Mouse (Mus musculus): Measurements from ENCODE around the gene Oxgr1. TPM values are rescaled to one million over a fixed set of nuclear protein-coding genes. Genes with fewer than 3 reads are reported as not detected.

The Oxgr1 gene
- polyA plus RNA-seq (2015; fragmentation: Nextera tagmentation; extraction: Ambion mirVana) = 1.6 and 2.3 TPM in 2 replicates

GRCm38 (mm10) chr14:120042187-120042820, at the start of gene Oxgr1:
Gene Oxgr1, minus strand, starts transcription at chr14:120042435.
- no peaks in the 10 kb centered on the region for H3K36me3 ChIP-seq (ENCODE audit: insufficient read depth, low read length)
- peaks cover 9% of the 10 kb centered on the region for H3K9me3 ChIP-seq (ENCODE audit: low read length)
- no peaks in the 10 kb centered on the region for H3K4me1 ChIP-seq (ENCODE audit: insufficient read depth, low read length)
- no peaks in the 10 kb centered on the region for H3K27me3 ChIP-seq (ENCODE audit: insufficient read depth, low read length)
- H3K9ac ChIP-seq (replicated peaks; ENCODE audit: low read length) = no peak within 1 kb of the TSS
- ATAC-seq (ENCODE audit: low FRiP score, low TSS enrichment) = 0 out of 2 replicates have a peak, but pooled peaks have one; percentile 49
- H3K4me3 ChIP-seq (ENCODE audit: low read length) = no peak within 1 kb of the TSS
- 68% methylated on average over 17 of the region's 17 CpGs for WGBS
- H3K4me2 ChIP-seq (replicated peaks; ENCODE audit: low read depth, low read length) = no peak within 1 kb of the TSS
- no peak within 1 kb of the TSS for H3K27ac ChIP-seq (ENCODE audit: low read length)

GRCm38 (mm10) chr14:120090401-120090800, 48.2 kb upstream of the Oxgr1 start:
- Histone ChIP-seq H3K4me1 (ENCODE audit: insufficient read depth, low read length) (peaks cover 9% of the 10 kb centered on the region; the same call in 1 of the 2 replicates), H3K27me3 (ENCODE audit: insufficient read depth, low read length) (no peaks in the 10 kb centered on the region), H3K4me2 (replicated peaks; ENCODE audit: low read depth, low read length) (peak overlapping the region; percentile 10; the same call in 1 of the 2 replicates), H3K27ac (ENCODE audit: low read length) (peak overlapping the region; percentile 27), H3K9me3 (ENCODE audit: low read length) (no peaks in the 10 kb centered on the region), H3K36me3 (ENCODE audit: insufficient read depth, low read length) (no peaks in the 10 kb centered on the region), H3K4me3 (ENCODE audit: low read length) (no peak overlapping the region), H3K9ac (replicated peaks; ENCODE audit: low read length) (no peak overlapping the region)
- 27% methylated on average over 1 of the region's 1 CpGs for WGBS
- no peak for ATAC-seq (ENCODE audit: low FRiP score, low TSS enrichment)

- Histone ChIP-seq H3K4me1 (ENCODE audit: insufficient read depth, low read length) (peaks cover 9% of the 10 kb centered on the region; the same call in 1 of the 2 replicates), H3K9me3 (ENCODE audit: low read length) (no peaks in the 10 kb centered on the region), H3K4me2 (replicated peaks; ENCODE audit: low read depth, low read length) (peak overlapping the region; percentile 10; the same call in 1 of the 2 replicates), H3K36me3 (ENCODE audit: insufficient read depth, low read length) (no peaks in the 10 kb centered on the region), H3K9ac (replicated peaks; ENCODE audit: low read length) (no peak overlapping the region), H3K27me3 (ENCODE audit: insufficient read depth, low read length) (no peaks in the 10 kb centered on the region), H3K27ac (ENCODE audit: low read length) (peak overlapping the region; percentile 38), H3K4me3 (ENCODE audit: low read length) (no peak overlapping the region)
- WGBS = 27% methylated on average over 14 of the region's 14 CpGs
- ATAC-seq (ENCODE audit: low FRiP score, low TSS enrichment) = peak; percentile 71; the same call in 1 of the 2 replicates
Measured at GRCm38 (mm10) chr14:120089649-120090360, 47.6 kb upstream of the Oxgr1 start.

- Histone ChIP-seq H3K4me1 (ENCODE audit: insufficient read depth, low read length) (peaks cover 9% of the 10 kb centered on the region; the same call in 1 of the 2 replicates), H3K27ac (ENCODE audit: low read length) (0 out of 2 replicates have a peak overlapping the region, but pooled peaks have one; percentile 38), H3K36me3 (ENCODE audit: insufficient read depth, low read length) (no peaks in the 10 kb centered on the region), H3K4me3 (ENCODE audit: low read length) (no peak overlapping the region), H3K9ac (replicated peaks; ENCODE audit: low read length) (no peak overlapping the region), H3K4me2 (replicated peaks; ENCODE audit: low read depth, low read length) (no peak overlapping the region), H3K27me3 (ENCODE audit: insufficient read depth, low read length) (no peaks in the 10 kb centered on the region), H3K9me3 (ENCODE audit: low read length) (no peaks in the 10 kb centered on the region)
- WGBS = 76% methylated on average over 7 of the region's 7 CpGs
- no peak for ATAC-seq (ENCODE audit: low FRiP score, low TSS enrichment)
Measured at GRCm38 (mm10) chr14:120089006-120089648, 46.9 kb upstream of the Oxgr1 start.

- H3K9me3 ChIP-seq (ENCODE audit: low read length) = no peaks in the 10 kb centered on the region
- H3K27ac ChIP-seq (ENCODE audit: low read length) = no peak overlapping the region
- no peak overlapping the region for H3K4me3 ChIP-seq (ENCODE audit: low read length)
- H3K4me1 ChIP-seq (ENCODE audit: insufficient read depth, low read length) = no peaks in the 10 kb centered on the region
- ATAC-seq (ENCODE audit: low FRiP score, low TSS enrichment) = no peak
- H3K9ac ChIP-seq (replicated peaks; ENCODE audit: low read length) = no peak overlapping the region
- no peaks in the 10 kb centered on the region for H3K27me3 ChIP-seq (ENCODE audit: insufficient read depth, low read length)
- 77% methylated on average over 9 of the region's 9 CpGs for WGBS
- no peaks in the 10 kb centered on the region for H3K36me3 ChIP-seq (ENCODE audit: insufficient read depth, low read length)
- H3K4me2 ChIP-seq (replicated peaks; ENCODE audit: low read depth, low read length) = no peak overlapping the region
Measured at GRCm38 (mm10) chr14:120084084-120084667, 41.9 kb upstream of the Oxgr1 start.

- no peaks in the 10 kb centered on the region for H3K4me1 ChIP-seq (ENCODE audit: insufficient read depth, low read length)
- H3K36me3 ChIP-seq (ENCODE audit: insufficient read depth, low read length) = no peaks in the 10 kb centered on the region
- no peaks in the 10 kb centered on the region for H3K27me3 ChIP-seq (ENCODE audit: insufficient read depth, low read length)
- no peak; the same call in 1 of the 2 replicates for ATAC-seq (ENCODE audit: low FRiP score, low TSS enrichment)
- WGBS = 50% methylated on average over 2 of the region's 2 CpGs
- no peak overlapping the region for H3K4me2 ChIP-seq (replicated peaks; ENCODE audit: low read depth, low read length)
- H3K27ac ChIP-seq (ENCODE audit: low read length) = no peak overlapping the region
- no peak overlapping the region for H3K4me3 ChIP-seq (ENCODE audit: low read length)
- no peaks in the 10 kb centered on the region for H3K9me3 ChIP-seq (ENCODE audit: low read length)
- no peak overlapping the region for H3K9ac ChIP-seq (replicated peaks; ENCODE audit: low read length)
Measured at GRCm38 (mm10) chr14:120076192-120076591, 34.0 kb upstream of the Oxgr1 start.

- Histone ChIP-seq H3K4me1 (ENCODE audit: insufficient read depth, low read length) (no peaks in the 10 kb centered on the region), H3K9me3 (ENCODE audit: low read length) (no peaks in the 10 kb centered on the region), H3K4me3 (ENCODE audit: low read length) (no peak overlapping the region), H3K4me2 (replicated peaks; ENCODE audit: low read depth, low read length) (no peak overlapping the region), H3K36me3 (ENCODE audit: insufficient read depth, low read length) (no peaks in the 10 kb centered on the region), H3K9ac (replicated peaks; ENCODE audit: low read length) (no peak overlapping the region), H3K27me3 (ENCODE audit: insufficient read depth, low read length) (no peaks in the 10 kb centered on the region), H3K27ac (ENCODE audit: low read length) (no peak overlapping the region)
- ATAC-seq (ENCODE audit: low FRiP score, low TSS enrichment) = no peak
- 71% methylated on average over 5 of the region's 5 CpGs for WGBS
Measured at GRCm38 (mm10) chr14:120075746-120076145, 33.5 kb upstream of the Oxgr1 start.

- no peak overlapping the region for H3K4me2 ChIP-seq (replicated peaks; ENCODE audit: low read depth, low read length)
- no peaks in the 10 kb centered on the region for H3K9me3 ChIP-seq (ENCODE audit: low read length)
- H3K27me3 ChIP-seq (ENCODE audit: insufficient read depth, low read length) = no peaks in the 10 kb centered on the region
- ATAC-seq (ENCODE audit: low FRiP score, low TSS enrichment) = no peak
- no peak overlapping the region for H3K4me3 ChIP-seq (ENCODE audit: low read length)
- no peak overlapping the region for H3K9ac ChIP-seq (replicated peaks; ENCODE audit: low read length)
- no peaks in the 10 kb centered on the region for H3K4me1 ChIP-seq (ENCODE audit: insufficient read depth, low read length)
- H3K36me3 ChIP-seq (ENCODE audit: insufficient read depth, low read length) = no peaks in the 10 kb centered on the region
- H3K27ac ChIP-seq (ENCODE audit: low read length) = no peak overlapping the region
Measured at GRCm38 (mm10) chr14:120074231-120074630, 32.0 kb upstream of the Oxgr1 start.

GRCm38 (mm10) chr14:120061096-120061495, 18.9 kb upstream of the Oxgr1 start:
- H3K4me2 ChIP-seq (replicated peaks; ENCODE audit: low read depth, low read length) = no peak overlapping the region
- H3K36me3 ChIP-seq (ENCODE audit: insufficient read depth, low read length) = no peaks in the 10 kb centered on the region
- no peaks in the 10 kb centered on the region for H3K27me3 ChIP-seq (ENCODE audit: insufficient read depth, low read length)
- no peak for ATAC-seq (ENCODE audit: low FRiP score, low TSS enrichment)
- H3K4me1 ChIP-seq (ENCODE audit: insufficient read depth, low read length) = no peaks in the 10 kb centered on the region
- H3K9me3 ChIP-seq (ENCODE audit: low read length) = no peaks in the 10 kb centered on the region
- no peak overlapping the region for H3K4me3 ChIP-seq (ENCODE audit: low read length)
- 57% methylated on average over 9 of the region's 9 CpGs for whole genome bisulfite sequencing
- H3K9ac ChIP-seq (replicated peaks; ENCODE audit: low read length) = no peak overlapping the region
- H3K27ac ChIP-seq (ENCODE audit: low read length) = no peak overlapping the region
